Mouse (Mus musculus): ENCODE measurements around the gene Fam135a. TPM values are rescaled to one million over a fixed set of nuclear protein-coding genes. Genes with fewer than 3 reads are reported as not detected.

Fam135a gene
- polyA plus RNA-seq, 1 experiment from 2014 or later = 49.3 TPM

DNA sequence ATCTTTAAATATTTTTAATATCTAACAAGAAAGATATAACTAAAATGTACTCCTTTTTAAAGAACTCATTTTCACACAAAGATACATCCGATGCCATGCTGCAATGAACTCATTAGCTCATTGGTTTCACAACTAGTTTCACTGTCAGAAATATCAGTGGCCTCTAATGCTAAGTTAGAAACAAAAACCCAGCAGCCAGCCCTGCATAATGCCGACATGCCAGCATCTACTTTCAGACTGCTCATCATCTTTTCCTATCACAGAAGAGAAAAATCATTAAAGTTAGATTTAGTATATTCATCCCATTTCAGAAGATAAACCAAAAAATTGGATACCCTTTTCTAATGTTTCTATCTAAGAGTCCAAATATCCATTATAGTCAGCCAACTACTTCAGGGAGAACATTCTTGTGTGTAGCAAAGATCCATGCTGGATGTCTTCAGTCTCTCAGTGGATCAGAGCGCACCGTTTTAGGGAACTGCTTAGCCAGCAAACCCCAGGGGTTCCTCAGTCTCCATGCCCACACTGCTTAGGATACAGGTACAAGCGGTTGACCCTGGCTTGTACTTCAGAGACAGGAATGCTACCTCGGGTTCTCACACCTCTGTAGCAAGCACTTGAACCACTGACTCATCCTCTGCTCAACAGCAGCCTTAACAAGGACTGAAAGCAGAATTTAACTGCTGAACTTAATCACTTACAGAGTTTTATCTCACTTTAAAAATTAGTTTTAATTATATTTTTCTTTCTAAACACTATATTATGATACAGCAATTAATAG is 53.2 kb downstream of the Fam135a start:
- Histone ChIP-seq H3K4me2 (replicated peaks) (no peak overlapping the region), H3K36me3 (peaks cover 3% of the 10 kb centered on the region), H3K27ac (no peak overlapping the region), H3K9me3 (no peaks in the 10 kb centered on the region), H3K27me3 (replicated peaks) (no peaks in the 10 kb centered on the region), H3K4me1 (no peaks in the 10 kb centered on the region), H3K4me3 (no peak overlapping the region), H3K9ac (no peak overlapping the region)
- WGBS = 78% methylated on average over 6 of the region's 6 CpGs
- ATAC-seq (ENCODE audit: low FRiP score, low read depth) = no peak

DNA sequence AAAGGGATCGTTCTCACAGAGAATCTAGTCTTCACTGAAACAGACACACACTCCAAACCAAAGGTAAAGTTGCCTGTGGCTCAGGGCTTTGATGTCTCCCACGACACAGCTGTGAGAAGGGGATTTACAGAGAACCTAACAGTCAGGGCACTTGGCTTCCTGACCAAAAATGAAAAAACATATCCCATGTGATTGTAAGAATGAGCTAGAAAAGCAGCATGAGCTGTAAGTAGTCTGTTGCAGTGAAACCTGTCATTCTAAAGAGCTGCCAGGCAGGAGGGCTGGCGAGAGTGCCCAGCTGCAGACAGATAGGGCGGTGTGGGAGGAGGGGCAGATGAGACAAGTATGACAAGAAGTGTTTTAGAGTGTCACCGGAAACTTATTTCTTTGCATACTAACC is 54.5 kb downstream of the Fam135a start:
- Histone ChIP-seq H3K27me3 (replicated peaks) (no peaks in the 10 kb centered on the region), H3K9ac (no peak overlapping the region), H3K9me3 (no peaks in the 10 kb centered on the region), H3K36me3 (no peaks in the 10 kb centered on the region; the same call in none of the 2 replicates), H3K4me1 (no peaks in the 10 kb centered on the region), H3K4me2 (replicated peaks) (no peak overlapping the region), H3K4me3 (no peak overlapping the region), H3K27ac (no peak overlapping the region)
- no peak for ATAC-seq (ENCODE audit: low FRiP score, low read depth)
- WGBS = 78% methylated on average over 5 of the region's 5 CpGs

- no peaks in the 10 kb centered on the region; the same call in none of the 2 replicates for H3K36me3 ChIP-seq
- H3K27ac ChIP-seq = no peak overlapping the region
- H3K9me3 ChIP-seq = no peaks in the 10 kb centered on the region
- no peak overlapping the region for H3K9ac ChIP-seq
- H3K4me3 ChIP-seq = no peak overlapping the region
- no peak overlapping the region for H3K4me2 ChIP-seq (replicated peaks)
- ATAC-seq (ENCODE audit: low FRiP score, low read depth) = no peak
- H3K27me3 ChIP-seq (replicated peaks) = no peaks in the 10 kb centered on the region
- no peaks in the 10 kb centered on the region for H3K4me1 ChIP-seq
- WGBS = 40% methylated on average over 5 of the region's 5 CpGs
Measured at GRCm38 (mm10) chr1:24043007-24043406, 57.1 kb downstream of the Fam135a start.

GRCm38 (mm10) chr1:24033759-24034423 is 66.2 kb downstream of the Fam135a start:
- H3K4me1 ChIP-seq = no peaks in the 10 kb centered on the region
- no peak overlapping the region for H3K9ac ChIP-seq
- H3K36me3 ChIP-seq = peaks cover 9% of the 10 kb centered on the region; the same call in 1 of the 2 replicates
- 94% methylated on average over 2 of the region's 2 CpGs for WGBS
- H3K4me2 ChIP-seq (replicated peaks) = no peak overlapping the region
- no peaks in the 10 kb centered on the region for H3K9me3 ChIP-seq
- no peaks in the 10 kb centered on the region for H3K27me3 ChIP-seq (replicated peaks)
- H3K27ac ChIP-seq = no peak overlapping the region
- ATAC-seq (ENCODE audit: low FRiP score, low read depth) = no peak
- no peak overlapping the region for H3K4me3 ChIP-seq

DNA sequence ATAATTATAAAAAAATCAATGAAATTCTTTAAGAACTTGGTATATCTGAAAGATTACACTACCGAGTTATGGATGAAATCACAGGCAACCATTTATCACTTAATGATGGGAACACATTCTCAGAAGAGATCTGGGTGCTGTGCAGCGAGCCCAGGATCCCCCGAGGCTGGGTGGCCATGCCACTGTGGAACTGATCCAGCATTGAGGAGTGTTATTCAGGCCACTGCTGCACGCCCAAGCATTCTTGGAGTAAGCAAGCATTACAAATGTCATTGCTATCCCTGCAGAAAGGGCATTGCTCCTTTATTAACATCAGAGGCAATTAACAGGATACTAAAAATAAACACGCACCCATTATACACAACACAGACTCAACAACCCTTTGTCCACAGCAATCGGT is 89.3 kb downstream of the Fam135a start:
- Histone ChIP-seq H3K27ac (no peak overlapping the region), H3K4me3 (no peak overlapping the region), H3K27me3 (replicated peaks) (no peaks in the 10 kb centered on the region), H3K4me1 (no peaks in the 10 kb centered on the region), H3K36me3 (peaks cover 17% of the 10 kb centered on the region; the same call in 1 of the 2 replicates), H3K9me3 (no peaks in the 10 kb centered on the region), H3K4me2 (replicated peaks) (no peak overlapping the region), H3K9ac (no peak overlapping the region)
- 93% methylated on average over 6 of the region's 6 CpGs for WGBS
- ATAC-seq (ENCODE audit: low FRiP score, low read depth) = no peak

DNA sequence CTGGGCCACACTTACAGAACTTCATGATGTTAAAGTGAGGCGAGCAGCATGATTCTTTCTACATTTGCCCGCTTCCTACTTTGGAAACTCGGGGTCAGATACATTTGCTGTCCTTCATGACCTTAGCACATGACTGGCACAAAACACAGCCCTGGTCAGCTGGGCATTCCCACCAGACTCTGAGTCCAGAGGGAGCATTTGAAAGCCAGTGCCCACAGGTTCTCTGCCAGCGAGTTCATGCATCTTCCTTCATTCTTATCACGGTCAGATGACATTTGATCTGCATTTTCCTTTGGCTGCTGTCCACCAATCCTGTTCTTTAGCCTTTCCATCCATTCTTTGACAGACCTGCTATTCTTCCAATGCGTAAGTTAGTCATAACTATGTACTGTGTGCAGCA is 90.1 kb downstream of the Fam135a start:
- peaks cover 17% of the 10 kb centered on the region; the same call in 1 of the 2 replicates for H3K36me3 ChIP-seq
- H3K9me3 ChIP-seq = no peaks in the 10 kb centered on the region

GRCm38 (mm10) chr1:24007621-24008020 is 92.5 kb downstream of the Fam135a start:
- no peaks in the 10 kb centered on the region for H3K27me3 ChIP-seq (replicated peaks)
- H3K9me3 ChIP-seq = no peaks in the 10 kb centered on the region
- 0 out of 2 replicates have a peak, but pooled peaks cover 4% of the 10 kb centered on the region for H3K4me1 ChIP-seq
- 90% methylated on average over 8 of the region's 8 CpGs for WGBS
- no peak overlapping the region for H3K27ac ChIP-seq
- no peak for ATAC-seq (ENCODE audit: low FRiP score, low read depth)
- H3K9ac ChIP-seq = no peak overlapping the region
- H3K4me3 ChIP-seq = no peak overlapping the region
- H3K4me2 ChIP-seq (replicated peaks) = no peak overlapping the region
- H3K36me3 ChIP-seq = peaks cover 5% of the 10 kb centered on the region; the same call in 1 of the 2 replicates

More for the DNA sequence above, 90.1 kb downstream of the Fam135a start:
- Histone ChIP-seq H3K4me1 (no peaks in the 10 kb centered on the region), H3K27me3 (replicated peaks) (no peaks in the 10 kb centered on the region), H3K27ac (no peak overlapping the region), H3K9ac (no peak overlapping the region), H3K4me3 (no peak overlapping the region), H3K4me2 (replicated peaks) (no peak overlapping the region)
- 91% methylated on average over 6 of the region's 6 CpGs for WGBS
- no peak for ATAC-seq (ENCODE audit: low FRiP score, low read depth)

DNA sequence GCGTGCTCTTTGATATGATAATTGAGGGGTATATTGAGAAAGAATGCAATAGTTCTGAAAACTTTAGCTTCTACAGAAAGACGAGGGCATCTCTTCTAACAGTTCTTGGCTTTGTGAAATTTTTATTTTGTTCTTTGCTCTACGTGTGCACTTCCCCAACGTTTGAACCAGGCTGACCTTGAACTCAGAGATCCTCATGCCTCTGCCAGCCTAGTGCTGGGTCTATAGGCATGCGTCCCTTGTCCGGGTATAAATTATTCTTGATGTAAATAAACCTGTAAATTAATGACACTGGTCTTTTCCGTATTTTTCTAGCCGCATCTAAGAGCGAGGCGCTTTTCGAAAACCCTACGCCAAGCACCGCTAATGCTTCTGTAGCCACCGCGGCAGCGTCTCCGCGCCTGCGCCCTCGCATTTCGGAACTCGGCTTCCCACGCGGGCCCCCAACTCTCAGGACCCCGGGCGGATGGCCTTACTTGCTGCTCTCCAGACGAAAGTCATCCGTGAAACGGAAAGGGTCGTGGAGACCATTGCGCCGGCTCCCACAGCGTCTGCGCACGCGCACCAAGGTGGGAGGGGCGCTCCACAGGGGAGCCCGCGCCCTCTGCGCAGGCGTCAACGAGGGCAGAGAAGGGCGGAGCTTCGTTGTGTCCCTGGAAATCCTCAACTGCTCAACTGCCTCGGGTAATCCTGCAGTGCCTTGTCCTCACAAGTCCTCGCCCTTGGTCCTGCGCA is 94.9 kb downstream of the Fam135a start, which contains the start of gene Sdhaf4:
Sdhaf4 (minus strand) TSS at position 587 of the 735 bp plus-strand sequence.
- Histone ChIP-seq H3K4me3 (peak within 1 kb of the TSS; percentile 47), H3K4me1 (0 out of 2 replicates have a peak, but pooled peaks cover 4% of the 10 kb centered on the region), H3K36me3 (peaks cover 3% of the 10 kb centered on the region; the same call in 1 of the 2 replicates), H3K27ac (peak within 1 kb of the TSS; percentile 67), H3K27me3 (replicated peaks) (no peaks in the 10 kb centered on the region), H3K4me2 (replicated peaks) (peak within 1 kb of the TSS; percentile 60), H3K9ac (peak within 1 kb of the TSS; percentile 54), H3K9me3 (no peaks in the 10 kb centered on the region)
- 1% methylated on average over 47 of the region's 47 CpGs for WGBS
- peak; percentile 94 for ATAC-seq (ENCODE audit: low FRiP score, low read depth)

GRCm38 (mm10) chr1:23999318-23999717 is 100.8 kb downstream of the Fam135a start:
- WGBS = 91% methylated on average over 5 of the region's 5 CpGs
- Histone ChIP-seq H3K4me1 (0 out of 2 replicates have a peak, but pooled peaks cover 1% of the 10 kb centered on the region), H3K27ac (no peak overlapping the region), H3K4me2 (replicated peaks) (no peak overlapping the region), H3K4me3 (no peak overlapping the region), H3K27me3 (replicated peaks) (no peaks in the 10 kb centered on the region), H3K9me3 (no peaks in the 10 kb centered on the region), H3K9ac (no peak overlapping the region), H3K36me3 (peaks cover 20% of the 10 kb centered on the region)
- no peak for ATAC-seq (ENCODE audit: low FRiP score, low read depth)

DNA sequence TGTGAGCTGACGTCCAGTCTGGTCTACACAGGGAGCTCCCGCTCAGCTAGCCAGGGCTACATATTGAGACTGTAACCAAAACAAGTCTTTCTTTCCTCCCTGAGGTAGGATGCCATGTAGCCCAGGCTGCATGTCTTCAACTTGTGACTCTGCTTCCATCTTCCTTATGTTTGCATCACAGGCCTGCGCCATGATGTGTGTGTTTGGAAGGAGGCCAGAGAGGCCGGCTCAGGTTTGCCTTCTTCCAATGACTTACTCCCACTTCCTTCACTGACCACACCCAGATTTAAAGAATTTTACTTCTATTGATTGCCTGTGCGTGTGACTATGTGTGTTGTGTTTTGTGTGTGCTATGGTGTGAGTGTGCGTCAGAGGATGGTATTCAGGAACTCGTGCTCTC is 101.3 kb downstream of the Fam135a start:
- Histone ChIP-seq H3K9me3 (no peaks in the 10 kb centered on the region), H3K4me2 (replicated peaks) (no peak overlapping the region), H3K4me1 (no peaks in the 10 kb centered on the region), H3K9ac (no peak overlapping the region), H3K27ac (no peak overlapping the region), H3K4me3 (no peak overlapping the region), H3K27me3 (replicated peaks) (no peaks in the 10 kb centered on the region), H3K36me3 (peaks cover 20% of the 10 kb centered on the region)
- no peak for ATAC-seq (ENCODE audit: low FRiP score, low read depth)
- WGBS = 95% methylated on average over 7 of the region's 7 CpGs

DNA sequence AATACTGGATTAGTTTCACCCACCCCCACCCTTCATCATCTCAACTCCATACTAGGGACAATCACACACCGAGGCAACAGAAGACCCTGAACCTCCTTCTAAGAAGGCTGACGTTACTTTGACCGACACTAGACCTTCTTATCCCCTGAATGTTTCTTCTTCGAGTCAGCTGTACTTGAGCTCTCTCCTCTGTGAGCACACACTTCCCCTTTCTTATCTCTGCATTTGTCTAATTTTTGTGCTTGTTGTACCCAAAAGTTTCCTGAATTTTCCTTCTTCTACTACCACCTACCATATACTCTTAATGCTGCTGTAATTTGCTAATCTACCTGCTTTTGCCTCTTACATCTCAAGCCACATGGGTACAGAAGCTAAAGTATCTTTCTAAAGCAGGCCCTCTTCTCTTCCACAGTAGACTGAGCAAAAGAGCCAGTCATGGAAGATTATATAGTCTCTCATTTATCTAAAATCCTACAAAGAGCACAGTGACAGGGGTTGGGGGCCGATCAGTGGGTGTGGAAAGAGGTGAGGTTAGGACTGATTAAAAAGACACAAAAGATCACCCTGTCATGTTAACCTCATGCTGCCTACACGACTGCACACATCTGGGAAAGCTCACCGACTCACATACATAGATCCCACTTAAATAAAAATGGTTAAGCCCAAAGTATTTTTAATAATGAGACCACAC is 101.9 kb downstream of the Fam135a start:
- Histone ChIP-seq H3K27ac (no peak overlapping the region), H3K9ac (no peak overlapping the region), H3K27me3 (replicated peaks) (no peaks in the 10 kb centered on the region), H3K4me2 (replicated peaks) (no peak overlapping the region), H3K36me3 (peaks cover 20% of the 10 kb centered on the region), H3K4me1 (no peaks in the 10 kb centered on the region), H3K4me3 (no peak overlapping the region), H3K9me3 (no peaks in the 10 kb centered on the region)
- ATAC-seq (ENCODE audit: low FRiP score, low read depth) = no peak
- WGBS = 93% methylated on average over 7 of the region's 7 CpGs
